Mouse (Mus musculus): ENCODE data around the gene Chd8. TPM values are rescaled to one million over a fixed set of nuclear protein-coding genes. Genes with fewer than 3 reads are reported as not detected.

Gene Chd8
- total RNA-seq, 2 experiments from 2014 or later, result 50.1 to 51.9 TPM

Other genes starting within 250 kb of the Chd8 start
- 1 to 10 TPM; 1.5 to 1.9 TPM for gene Tmem253, start 242.1 kb downstream of the Chd8 start, total RNA-seq (2021)
- 10 to 100 TPM; 32.0 to 33.6 TPM for gene Zfp219, start 237.0 kb downstream of the Chd8 start, total RNA-seq (2021)
- gene Olfr221, start 215.3 kb downstream of the Chd8 start, total RNA-seq (2021), result not detected
- 100 to 1,000 TPM; 118 to 137 TPM for gene Hnrnpc, start 153.8 kb downstream of the Chd8 start, total RNA-seq (2021)
- gene Rpgrip1, start 147.1 kb downstream of the Chd8 start, total RNA-seq (2021), result under 1 TPM; 0.17 to 0.53 TPM
- gene Supt16, start 60.4 kb downstream of the Chd8 start, total RNA-seq (2021), result 10 to 100 TPM; 25.9 to 26.7 TPM
- 10 to 100 TPM; 35.5 to 36.7 TPM for gene Tox4, start 21.4 kb upstream of the Chd8 start, total RNA-seq (2021)
- gene Rab2b, start 21.8 kb upstream of the Chd8 start, total RNA-seq (2021), result 1 to 10 TPM; 5.5 to 7.1 TPM
- gene Mettl3, start 47.3 kb upstream of the Chd8 start, total RNA-seq (2021), result 10 to 100 TPM; 19.1 to 19.5 TPM
- gene Sall2, start 71.0 kb upstream of the Chd8 start, total RNA-seq (2021), result 1 to 10 TPM; 2.2 to 2.9 TPM
- not detected for gene Olfr1513, start 98.6 kb upstream of the Chd8 start, total RNA-seq (2021)
- gene Olfr1512, start 121.4 kb upstream of the Chd8 start, total RNA-seq (2021), result not detected
- gene Olfr1511, start 139.6 kb upstream of the Chd8 start, total RNA-seq (2021), result not detected
- gene Olfr1510, start 156.6 kb upstream of the Chd8 start, total RNA-seq (2021), result not detected
- gene Olfr1509, start 185.2 kb upstream of the Chd8 start, total RNA-seq (2021), result not detected
- gene Olfr1508, start 209.7 kb upstream of the Chd8 start, total RNA-seq (2021), result not detected
- not detected for gene Olfr1507, start 238.0 kb upstream of the Chd8 start, total RNA-seq (2021)